Mouse (Mus musculus): Measurements from ENCODE around the gene Lct. TPM values are rescaled to one million over a fixed set of nuclear protein-coding genes. Genes with fewer than 3 reads are reported as not detected.

Lct gene
- polyA plus RNA-seq (2014; fragmentation: Nextera tagmentation; extraction: Ambion mirVana): 0.12 TPM in 2 replicates

GRCm38 (mm10) chr1:128328218-128328617 is at the start of gene Lct:
Gene Lct (minus strand): TSS chr1:128328318.
- no peak within 1 kb of the TSS for H3K4me3 ChIP-seq (replicated peaks; ENCODE audit: low read depth, low read length)
- H3K27me3 ChIP-seq (ENCODE audit: control insufficient read depth, insufficient read depth, low read length): no peaks in the 10 kb centered on the region
- peaks cover 13% of the 10 kb centered on the region for H3K36me3 ChIP-seq (ENCODE audit: control insufficient read depth, insufficient read depth, low read length)
- no peak within 1 kb of the TSS for H3K27ac ChIP-seq (replicated peaks; ENCODE audit: low read depth, low read length)
- H3K4me2 ChIP-seq (ENCODE audit: low read length): no peak within 1 kb of the TSS
- no peak for DNase-seq
- WGBS: 89% methylated on average over 3 of the region's 3 CpGs
- H3K9ac ChIP-seq (replicated peaks; ENCODE audit: low read length): no peak within 1 kb of the TSS
- no peaks in the 10 kb centered on the region for H3K4me1 ChIP-seq (ENCODE audit: control insufficient read depth, insufficient read depth, low read length)
- no peak for ATAC-seq (ENCODE audit: low FRiP score, low TSS enrichment)
- no peaks in the 10 kb centered on the region for H3K9me3 ChIP-seq (ENCODE audit: control insufficient read depth, low read length)

- Histone ChIP-seq H3K4me1 (ENCODE audit: control insufficient read depth, insufficient read depth, low read length) (no peaks in the 10 kb centered on the region), H3K9me3 (ENCODE audit: control insufficient read depth, low read length) (no peaks in the 10 kb centered on the region), H3K4me2 (ENCODE audit: low read length) (no peak overlapping the region), H3K9ac (replicated peaks; ENCODE audit: low read length) (no peak overlapping the region), H3K27ac (replicated peaks; ENCODE audit: low read depth, low read length) (no peak overlapping the region), H3K27me3 (ENCODE audit: control insufficient read depth, insufficient read depth, low read length) (no peaks in the 10 kb centered on the region), H3K36me3 (ENCODE audit: control insufficient read depth, insufficient read depth, low read length) (peaks cover 23% of the 10 kb centered on the region), H3K4me3 (replicated peaks; ENCODE audit: low read depth, low read length) (no peak overlapping the region)
- DNase-seq (no peak), ATAC-seq (ENCODE audit: low FRiP score, low TSS enrichment) (no peak)
- WGBS: 77% methylated on average over 4 of the region's 4 CpGs
Observed at GRCm38 (mm10) chr1:128376841-128377240, 48.7 kb upstream of the Lct start.

GRCm38 (mm10) chr1:128372143-128372860 is 44.2 kb upstream of the Lct start:
- H3K4me2 ChIP-seq (ENCODE audit: low read length): no peak overlapping the region
- no peak overlapping the region for H3K27ac ChIP-seq (replicated peaks; ENCODE audit: low read depth, low read length)
- H3K27me3 ChIP-seq (ENCODE audit: control insufficient read depth, insufficient read depth, low read length): no peaks in the 10 kb centered on the region
- 78% methylated on average over 7 of the region's 7 CpGs for WGBS
- peaks cover 19% of the 10 kb centered on the region for H3K36me3 ChIP-seq (ENCODE audit: control insufficient read depth, insufficient read depth, low read length)
- no peak for ATAC-seq (ENCODE audit: low FRiP score, low TSS enrichment)
- no peaks in the 10 kb centered on the region for H3K9me3 ChIP-seq (ENCODE audit: control insufficient read depth, low read length)
- no peak overlapping the region for H3K4me3 ChIP-seq (replicated peaks; ENCODE audit: low read depth, low read length)
- no peaks in the 10 kb centered on the region for H3K4me1 ChIP-seq (ENCODE audit: control insufficient read depth, insufficient read depth, low read length)
- DNase-seq: peak; percentile 79
- H3K9ac ChIP-seq (replicated peaks; ENCODE audit: low read length): no peak overlapping the region

- Histone ChIP-seq H3K4me3 (replicated peaks; ENCODE audit: low read depth, low read length) (no peak overlapping the region), H3K4me1 (ENCODE audit: control insufficient read depth, insufficient read depth, low read length) (no peaks in the 10 kb centered on the region), H3K4me2 (ENCODE audit: low read length) (no peak overlapping the region), H3K9me3 (ENCODE audit: control insufficient read depth, low read length) (no peaks in the 10 kb centered on the region), H3K27me3 (ENCODE audit: control insufficient read depth, insufficient read depth, low read length) (no peaks in the 10 kb centered on the region), H3K9ac (replicated peaks; ENCODE audit: low read length) (no peak overlapping the region), H3K27ac (replicated peaks; ENCODE audit: low read depth, low read length) (no peak overlapping the region), H3K36me3 (ENCODE audit: control insufficient read depth, insufficient read depth, low read length) (peaks cover 16% of the 10 kb centered on the region)
- DNase-seq (peak; percentile 87), ATAC-seq (ENCODE audit: low FRiP score, low TSS enrichment) (peak; percentile 69; the same call in 1 of the 2 replicates)
- 45% methylated on average over 5 of the region's 5 CpGs for WGBS
Observed at GRCm38 (mm10) chr1:128368732-128369441, 40.8 kb upstream of the Lct start.

- peaks cover 6% of the 10 kb centered on the region; the same call in 1 of the 2 replicates for H3K4me1 ChIP-seq (ENCODE audit: control insufficient read depth, insufficient read depth, low read length)
- H3K4me2 ChIP-seq (ENCODE audit: low read length): no peak overlapping the region
- DNase-seq (no peak), ATAC-seq (ENCODE audit: low FRiP score, low TSS enrichment) (no peak)
- no peak overlapping the region for H3K4me3 ChIP-seq (replicated peaks; ENCODE audit: low read depth, low read length)
- WGBS: 80% methylated on average over 2 of the region's 2 CpGs
- no peak overlapping the region for H3K9ac ChIP-seq (replicated peaks; ENCODE audit: low read length)
- H3K9me3 ChIP-seq (ENCODE audit: control insufficient read depth, low read length): no peaks in the 10 kb centered on the region
- peaks cover 25% of the 10 kb centered on the region for H3K36me3 ChIP-seq (ENCODE audit: control insufficient read depth, insufficient read depth, low read length)
- no peak overlapping the region for H3K27ac ChIP-seq (replicated peaks; ENCODE audit: low read depth, low read length)
- H3K27me3 ChIP-seq (ENCODE audit: control insufficient read depth, insufficient read depth, low read length): no peaks in the 10 kb centered on the region
Observed at GRCm38 (mm10) chr1:128360601-128361000, 32.5 kb upstream of the Lct start.

- ATAC-seq (ENCODE audit: low FRiP score, low TSS enrichment): peak; percentile 99
- DNase-seq: peak; percentile 97
- Histone ChIP-seq H3K27me3 (ENCODE audit: control insufficient read depth, insufficient read depth, low read length) (no peaks in the 10 kb centered on the region), H3K4me1 (ENCODE audit: control insufficient read depth, insufficient read depth, low read length) (peaks cover 6% of the 10 kb centered on the region; the same call in 1 of the 2 replicates), H3K9me3 (ENCODE audit: control insufficient read depth, low read length) (no peaks in the 10 kb centered on the region), H3K4me2 (ENCODE audit: low read length) (peak within 1 kb of the TSS; percentile 81), H3K36me3 (ENCODE audit: control insufficient read depth, insufficient read depth, low read length) (peaks cover 22% of the 10 kb centered on the region), H3K9ac (replicated peaks; ENCODE audit: low read length) (peak within 1 kb of the TSS; percentile 59), H3K27ac (replicated peaks; ENCODE audit: low read depth, low read length) (peak within 1 kb of the TSS; percentile 52), H3K4me3 (replicated peaks; ENCODE audit: low read depth, low read length) (peak within 1 kb of the TSS; percentile 78)
- WGBS: 3% methylated on average over 38 of the region's 38 CpGs
Observed at GRCm38 (mm10) chr1:128359554-128360376, 31.6 kb upstream of the Lct start, which contains the start of gene Mcm6. Gene Mcm6 (minus strand): TSS chr1:128359664.

- peak overlapping the region; percentile 81 for H3K4me2 ChIP-seq (ENCODE audit: low read length)
- H3K4me3 ChIP-seq (replicated peaks; ENCODE audit: low read depth, low read length): peak overlapping the region; percentile 78
- ATAC-seq (ENCODE audit: low FRiP score, low TSS enrichment): peak; percentile 73
- H3K27me3 ChIP-seq (ENCODE audit: control insufficient read depth, insufficient read depth, low read length): no peaks in the 10 kb centered on the region
- H3K4me1 ChIP-seq (ENCODE audit: control insufficient read depth, insufficient read depth, low read length): peaks cover 6% of the 10 kb centered on the region; the same call in 1 of the 2 replicates
- peaks cover 22% of the 10 kb centered on the region for H3K36me3 ChIP-seq (ENCODE audit: control insufficient read depth, insufficient read depth, low read length)
- no peaks in the 10 kb centered on the region for H3K9me3 ChIP-seq (ENCODE audit: control insufficient read depth, low read length)
- peak overlapping the region; percentile 52 for H3K27ac ChIP-seq (replicated peaks; ENCODE audit: low read depth, low read length)
- under 1% methylated on average over 35 of the region's 35 CpGs for WGBS
- no peak for DNase-seq
- H3K9ac ChIP-seq (replicated peaks; ENCODE audit: low read length): peak overlapping the region; percentile 59
Observed at GRCm38 (mm10) chr1:128358916-128359553, 30.9 kb upstream of the Lct start.

GRCm38 (mm10) chr1:128358276-128358675 is 30.2 kb upstream of the Lct start:
- Histone ChIP-seq H3K36me3 (ENCODE audit: control insufficient read depth, insufficient read depth, low read length) (peaks cover 20% of the 10 kb centered on the region), H3K27me3 (ENCODE audit: control insufficient read depth, insufficient read depth, low read length) (no peaks in the 10 kb centered on the region), H3K9me3 (ENCODE audit: control insufficient read depth, low read length) (no peaks in the 10 kb centered on the region), H3K27ac (replicated peaks; ENCODE audit: low read depth, low read length) (no peak overlapping the region), H3K4me2 (ENCODE audit: low read length) (peak overlapping the region; percentile 81), H3K9ac (replicated peaks; ENCODE audit: low read length) (no peak overlapping the region), H3K4me3 (replicated peaks; ENCODE audit: low read depth, low read length) (peak overlapping the region; percentile 78), H3K4me1 (ENCODE audit: control insufficient read depth, insufficient read depth, low read length) (peaks cover 6% of the 10 kb centered on the region; the same call in 1 of the 2 replicates)
- ATAC-seq (ENCODE audit: low FRiP score, low TSS enrichment): no peak
- 56% methylated on average over 6 of the region's 6 CpGs for WGBS
- DNase-seq: no peak

All from midbrain, embryonic 14.5 days (tissue).